Mouse (Mus musculus): ENCODE data around the gene Clec2g. TPM values are rescaled to one million over a fixed set of nuclear protein-coding genes. Genes with fewer than 3 reads are reported as not detected.

Clec2g gene
- total and polyA plus RNA-seq, 3 experiments = 82.0 to 169 (median 91.7) TPM

- H3K79me2 ChIP-seq (replicated peaks; ENCODE audit: control insufficient read depth, extremely low read depth, insufficient read depth, poor library complexity, severe bottlenecking) = peaks cover 3% of the 10 kb centered on the region; the same call in 1 of the 2 replicates
- H3K27ac ChIP-seq (ENCODE audit: insufficient read depth, low read depth) = no peak overlapping the region
- H3K9ac ChIP-seq (ENCODE audit: insufficient read depth, low read depth) = no peak overlapping the region
- H3K27me3 ChIP-seq (replicated peaks) = no peaks in the 10 kb centered on the region
- no peak overlapping the region for H3K4me2 ChIP-seq (ENCODE audit: insufficient read depth, low read depth, poor library complexity, severe bottlenecking)
- peaks cover 0 to 2% of the 10 kb centered on the region in 2 experiments; a peak in 1 of 4 replicates for H3K4me1 ChIP-seq (ENCODE audit: control insufficient read depth in 1 of 2, insufficient read depth in 2 of 2)
- no peak for DNase-seq (ENCODE audit: extremely low read depth)
- dilution Hi-C loops (cut with MboI; ENCODE audit: extremely low pct_ligation_motif_present, extremely low pct_unique_long_range_greater_than_20kb, low sequenced_read_pairs) = no loop called here
- H3K9me3 ChIP-seq (replicated peaks; ENCODE audit: low read length) = peaks cover 17% of the 10 kb centered on the region
- peak; percentile 34; the same call in 1 of the 2 replicates for TF ChIP-seq ZMIZ1 (IDR thresholded peaks at IDR 0.05; ENCODE audit: low read depth, low read length)
- TF ChIP-seq CHD2 (IDR thresholded peaks at IDR 0.05; ENCODE audit: low read length) = no peak
- in situ Hi-C loops (cut with MboI; ENCODE audit: low pct_ligation_motif_present, low pct_unique_long_range_greater_than_20kb, low sequenced_read_pairs) = no loop called here
- peaks cover 34 to 49% of the 10 kb centered on the region in 2 experiments for H3K36me3 ChIP-seq (replicated peaks in 1 of 2; ENCODE audit: control insufficient read depth in 1 of 2, insufficient read depth in 1 of 2, low read length in 1 of 2)
- peak overlapping the region in 1 of 3 experiments; percentile 17 for H3K4me3 ChIP-seq (replicated peaks in 1 of 3; ENCODE audit: low read depth in 2 of 3, low read length in 2 of 3, poor library complexity in 1 of 3)
Observed at GRCm38 (mm10) chr6:128941646-128942421, 7.7 kb downstream of the Clec2g start.

GRCm38 (mm10) chr6:128945564-128945963 is 11.4 kb downstream of the Clec2g start:
- peaks cover 66 to 84% of the 10 kb centered on the region in 2 experiments for H3K36me3 ChIP-seq (replicated peaks in 1 of 2; ENCODE audit: control insufficient read depth in 1 of 2, insufficient read depth in 1 of 2, low read length in 1 of 2)
- no peak overlapping the region for H3K4me3 ChIP-seq (replicated peaks in 1 of 3; ENCODE audit: low read depth in 2 of 3, low read length in 2 of 3, poor library complexity in 1 of 3)
- in situ Hi-C loops (cut with MboI; ENCODE audit: low pct_ligation_motif_present, low pct_unique_long_range_greater_than_20kb, low sequenced_read_pairs) = no loop called here
- no peak overlapping the region for H3K9ac ChIP-seq (ENCODE audit: insufficient read depth, low read depth)
- DNase-seq (ENCODE audit: extremely low read depth) = no peak
- no peak overlapping the region for H3K27ac ChIP-seq (ENCODE audit: insufficient read depth, low read depth)
- TF ChIP-seq POLR2A (IDR thresholded peaks at IDR 0.05; ENCODE audit: low read depth, low read length) (peak; percentile 37), POLR2AphosphoS2 (IDR thresholded peaks at IDR 0.05; ENCODE audit: low read depth, low read length) (no peak; the same call in 1 of the 2 replicates), EP300 (IDR thresholded peaks at IDR 0.05; ENCODE audit: low read length) (no peak), SIN3A (IDR thresholded peaks at IDR 0.05; ENCODE audit: low read length) (0 out of 2 replicates have a peak, but pooled peaks have one; percentile 4), PAX5 (IDR thresholded peaks at IDR 0.05; ENCODE audit: low read length) (no peak), HCFC1 (IDR thresholded peaks at IDR 0.05; ENCODE audit: low read depth, low read length) (no peak), BHLHE40 (IDR thresholded peaks at IDR 0.05; ENCODE audit: low read depth, low read length) (no peak), CHD2 (IDR thresholded peaks at IDR 0.05; ENCODE audit: low read length) (no peak)
- H3K79me2 ChIP-seq (replicated peaks; ENCODE audit: control insufficient read depth, extremely low read depth, insufficient read depth, poor library complexity, severe bottlenecking) = peaks cover 11% of the 10 kb centered on the region
- H3K4me2 ChIP-seq (ENCODE audit: insufficient read depth, low read depth, poor library complexity, severe bottlenecking) = no peak overlapping the region
- peaks cover 0 to 4% of the 10 kb centered on the region in 2 experiments; a peak in 1 of 4 replicates for H3K4me1 ChIP-seq (ENCODE audit: control insufficient read depth in 1 of 2, insufficient read depth in 2 of 2)
- H3K9me3 ChIP-seq (replicated peaks; ENCODE audit: low read length) = peaks cover 17% of the 10 kb centered on the region
- H3K27me3 ChIP-seq (replicated peaks) = no peaks in the 10 kb centered on the region
- dilution Hi-C loops (cut with MboI; ENCODE audit: extremely low pct_ligation_motif_present, extremely low pct_unique_long_range_greater_than_20kb, low sequenced_read_pairs) = no loop called here

GRCm38 (mm10) chr6:128961110-128961509 is 26.9 kb downstream of the Clec2g start:
- H3K36me3 ChIP-seq (replicated peaks in 1 of 2; ENCODE audit: control insufficient read depth in 1 of 2, insufficient read depth in 1 of 2, low read length in 1 of 2) = peaks cover 39 to 42% of the 10 kb centered on the region in 2 experiments
- in situ Hi-C loops (cut with MboI; ENCODE audit: low pct_ligation_motif_present, low pct_unique_long_range_greater_than_20kb, low sequenced_read_pairs) = no loop called here
- no peak for DNase-seq (ENCODE audit: extremely low read depth)
- H3K79me2 ChIP-seq (replicated peaks; ENCODE audit: control insufficient read depth, extremely low read depth, insufficient read depth, poor library complexity, severe bottlenecking) = peaks cover 44% of the 10 kb centered on the region
- peaks cover 2 to 12% of the 10 kb centered on the region in 2 experiments; a peak in 1 of 4 replicates for H3K4me1 ChIP-seq (ENCODE audit: control insufficient read depth in 1 of 2, insufficient read depth in 2 of 2)
- no peak overlapping the region for H3K4me2 ChIP-seq (ENCODE audit: insufficient read depth, low read depth, poor library complexity, severe bottlenecking)
- H3K9ac ChIP-seq (ENCODE audit: insufficient read depth, low read depth) = no peak overlapping the region
- dilution Hi-C loops (cut with MboI; ENCODE audit: extremely low pct_ligation_motif_present, extremely low pct_unique_long_range_greater_than_20kb, low sequenced_read_pairs) = no loop called here
- TF ChIP-seq MAFK (IDR thresholded peaks at IDR 0.05; ENCODE audit: insufficient replicate concordance, low read length) (no peak), USF2 (conservative IDR thresholded peaks at IDR 0.05; ENCODE audit: low read depth, low read length) (no peak), JUND (conservative IDR thresholded peaks at IDR 0.05; ENCODE audit: low read depth, low read length) (no peak), MYC (IDR thresholded peaks at IDR 0.05; ENCODE audit: low read depth, low read length) (no peak), HCFC1 (IDR thresholded peaks at IDR 0.05; ENCODE audit: low read depth, low read length) (no peak), ELF1 (IDR thresholded peaks at IDR 0.05; ENCODE audit: low read depth, low read length) (no peak), GABPA (IDR thresholded peaks at IDR 0.05; ENCODE audit: insufficient replicate concordance, low read depth, low read length) (no peak), NRF1 (IDR thresholded peaks at IDR 0.05; ENCODE audit: low read depth, low read length) (no peak), MXI1 (IDR thresholded peaks at IDR 0.05; ENCODE audit: low read depth, low read length) (no peak), EP300 (IDR thresholded peaks at IDR 0.05; ENCODE audit: low read length) (no peak), ZC3H11A (IDR thresholded peaks at IDR 0.05; ENCODE audit: low read depth, low read length) (no peak), BHLHE40 (IDR thresholded peaks at IDR 0.05; ENCODE audit: low read depth, low read length) (no peak), ZMIZ1 (IDR thresholded peaks at IDR 0.05; ENCODE audit: low read depth, low read length) (no peak), TCF12 (IDR thresholded peaks at IDR 0.05; ENCODE audit: low read depth, low read length) (no peak), IRF4 (IDR thresholded peaks at IDR 0.05; ENCODE audit: low read depth, low read length) (no peak), ZNF384 (IDR thresholded peaks at IDR 0.05; ENCODE audit: low read depth, low read length) (no peak), MEF2A (IDR thresholded peaks at IDR 0.05; ENCODE audit: borderline replicate concordance, low read depth, low read length) (no peak), RCOR1 (conservative IDR thresholded peaks at IDR 0.05; ENCODE audit: low read depth, low read length) (no peak)
- H3K4me3 ChIP-seq (replicated peaks in 1 of 3; ENCODE audit: low read depth in 2 of 3, low read length in 2 of 3, poor library complexity in 1 of 3) = no peak overlapping the region
- peaks cover 23% of the 10 kb centered on the region for H3K9me3 ChIP-seq (replicated peaks; ENCODE audit: low read length)
- H3K27me3 ChIP-seq (replicated peaks) = no peaks in the 10 kb centered on the region
- H3K27ac ChIP-seq (ENCODE audit: insufficient read depth, low read depth) = no peak overlapping the region

Measured in CH12.LX (cell line).